ENCODE assay signal across 15 mouse cellular contexts in genomic region chr4:52211022-52211421, GRCm38 (mm10).
A peak's percentile ranks its signal among the peaks of the same experiment; 100 is the strongest.
DNase-seq lines count a peak whose midpoint lies in the region; ATAC-seq lines count a peak whose summit lies in the region.
"Had no signal": no experiment of that assay in that cellular context is flagged by ENCODE, and none has a peak within 500 bp of the region (broad histone marks: within the 10 kb centered on the region; RNA-seq: fewer than 3 reads in every experiment).

No protein-coding gene starts in this region.

- 13% methylated on average over 5 of the region's 5 CpGs for WGBS in hindbrain, embryonic 15.5 days
- WGBS in midbrain, embryonic 15.5 days: 21% methylated on average over 5 of the region's 5 CpGs
- 49% methylated on average over 5 of the region's 5 CpGs for WGBS in intestine, embryonic 15.5 days

- no peak overlapping the region for H3K27ac ChIP-seq in hindbrain, embryonic 15.5 days (replicated peaks)
- 0 out of 2 replicates have a peak overlapping the region, but pooled peaks have one; percentile 17 for H3K27ac ChIP-seq in midbrain, embryonic 15.5 days
- H3K27ac ChIP-seq in intestine, embryonic 15.5 days: no peak overlapping the region
- H3K27ac ChIP-seq: limb, embryonic 13.5 days had no signal

- H3K4me2 ChIP-seq in hindbrain, embryonic 15.5 days: no peak overlapping the region
- H3K4me2 ChIP-seq in midbrain, embryonic 15.5 days: no peak overlapping the region
- H3K4me2 ChIP-seq in intestine, embryonic 15.5 days (replicated peaks): no peak overlapping the region
- H3K4me2 ChIP-seq: limb, embryonic 13.5 days had no signal

- H3K4me3 ChIP-seq in hindbrain, embryonic 15.5 days: no peak overlapping the region
- H3K4me3 ChIP-seq in midbrain, embryonic 15.5 days: no peak overlapping the region
- no peak overlapping the region for H3K4me3 ChIP-seq in intestine, embryonic 15.5 days (replicated peaks)
- H3K4me3 ChIP-seq: limb, embryonic 13.5 days had no signal

- peaks cover 7% of the 10 kb centered on the region for H3K4me1 ChIP-seq in hindbrain, embryonic 15.5 days (replicated peaks)
- peaks cover 3% of the 10 kb centered on the region; the same call in 1 of the 2 replicates for H3K4me1 ChIP-seq in midbrain, embryonic 15.5 days
- no peaks in the 10 kb centered on the region for H3K4me1 ChIP-seq in intestine, embryonic 15.5 days (replicated peaks)
- H3K4me1 ChIP-seq: limb, embryonic 13.5 days had no signal

- ATAC-seq in hindbrain, embryonic 15.5 days (ENCODE audit: low FRiP score, low read depth): peak; percentile 76
- ATAC-seq in midbrain, embryonic 15.5 days (replicated peaks): peak; percentile 86
- ATAC-seq in intestine, embryonic 15.5 days: no peak
- ATAC-seq: CD4-positive, CD25-positive, alpha-beta regulatory T cell, adult 4 months; Patski had no signal

- H3K27me3 ChIP-seq in hindbrain, embryonic 15.5 days: no peaks in the 10 kb centered on the region
- H3K27me3 ChIP-seq in midbrain, embryonic 15.5 days (replicated peaks): no peaks in the 10 kb centered on the region
- no peaks in the 10 kb centered on the region for H3K27me3 ChIP-seq in intestine, embryonic 15.5 days (replicated peaks)
- H3K27me3 ChIP-seq: limb, embryonic 13.5 days; Patski had no signal

- H3K9ac ChIP-seq in hindbrain, embryonic 15.5 days: no peak overlapping the region
- H3K9ac ChIP-seq in midbrain, embryonic 15.5 days: no peak overlapping the region
- no peak overlapping the region for H3K9ac ChIP-seq in intestine, embryonic 15.5 days
- H3K9ac ChIP-seq: limb, embryonic 13.5 days had no signal

- H3K36me3 ChIP-seq in hindbrain, embryonic 15.5 days: no peaks in the 10 kb centered on the region
- no peaks in the 10 kb centered on the region for H3K36me3 ChIP-seq in midbrain, embryonic 15.5 days (replicated peaks)
- H3K36me3 ChIP-seq in intestine, embryonic 15.5 days: no peaks in the 10 kb centered on the region
- H3K36me3 ChIP-seq: limb, embryonic 13.5 days had no signal

- DNase-seq in kidney, adult 11 months: peak; percentile 1
- DNase-seq in kidney, adult 8-10 months: no peak
- peak; percentile 28 for DNase-seq in brain, embryonic 18.5 days (ENCODE audit: low read depth, low spot score)
- no peak for DNase-seq in thymus, postnatal 4 days
- no peak for DNase-seq in adrenal gland, postnatal 10 days
- DNase-seq: adrenal gland, adult 8-10 months; cerebellum, adult 11-12 months; lung, adult 18-20 months; spleen, adult 18-20 months had no signal

- no peaks in the 10 kb centered on the region for H3K9me3 ChIP-seq in hindbrain, embryonic 15.5 days
- no peaks in the 10 kb centered on the region for H3K9me3 ChIP-seq in midbrain, embryonic 15.5 days
- H3K9me3 ChIP-seq in intestine, embryonic 15.5 days: no peaks in the 10 kb centered on the region
- H3K9me3 ChIP-seq: limb, embryonic 13.5 days had no signal

Comparison
In these comparisons a context has a peak if more than half of its experiments do, and no peak if none do; other contexts are left out.
1. DNase-seq: peak in kidney, adult 11 months (single experiment) and brain, embryonic 18.5 days (single experiment); none in kidney, adult 8-10 months (0 of 2), thymus, postnatal 4 days (single experiment) and adrenal gland, postnatal 10 days (single experiment).